Mouse (Mus musculus): ENCODE measurements at regions not wholly inside any gene's neighbourhood (a gene's known extent, or its start where the extent isn't known, plus 50 kb on each side); places are given as distances from the start of the nearest gene placed in this dataset.

- no peak for DNase-seq (ENCODE audit: low spot score)
Measured at GRCm38 (mm10) chr6:117237096-117237495, 68.8 kb downstream of the Cxcl12 start.

- no peak for DNase-seq (ENCODE audit: low spot score)
Measured at GRCm38 (mm10) chr6:117241206-117241605, 72.9 kb downstream of the Cxcl12 start.

- DNase-seq (ENCODE audit: low spot score) = no peak
Measured at GRCm38 (mm10) chr6:117245398-117245797, 77.1 kb downstream of the Cxcl12 start.

- DNase-seq (ENCODE audit: low spot score) = no peak
Measured at GRCm38 (mm10) chr6:117245849-117246248, 77.5 kb downstream of the Cxcl12 start.

- DNase-seq (ENCODE audit: low spot score) = peak; percentile 13
Measured at GRCm38 (mm10) chr6:117249230-117249921, 81.0 kb downstream of the Cxcl12 start.

- no peak for DNase-seq (ENCODE audit: low spot score)
Measured at GRCm38 (mm10) chr6:117250051-117250450, 81.7 kb downstream of the Cxcl12 start.

- DNase-seq (ENCODE audit: low spot score) = no peak
Measured at GRCm38 (mm10) chr6:117251383-117251925, 83.1 kb downstream of the Cxcl12 start.

GRCm38 (mm10) chr6:117252361-117252760, 84.0 kb downstream of the Cxcl12 start:
- DNase-seq (ENCODE audit: low spot score) = no peak

- DNase-seq (ENCODE audit: low spot score) = no peak
Measured at GRCm38 (mm10) chr6:117253036-117253435, 84.7 kb downstream of the Cxcl12 start.

GRCm38 (mm10) chr6:117253586-117254330, 85.4 kb downstream of the Cxcl12 start:
- DNase-seq (ENCODE audit: low spot score) = no peak

GRCm38 (mm10) chr6:117254620-117255228, 86.4 kb downstream of the Cxcl12 start:
- no peak for DNase-seq (ENCODE audit: low spot score)

GRCm38 (mm10) chr6:117255399-117256098, 87.2 kb downstream of the Cxcl12 start:
- DNase-seq (ENCODE audit: low spot score) = no peak

- DNase-seq (ENCODE audit: low spot score) = no peak
Measured at GRCm38 (mm10) chr6:117256099-117256471, 87.8 kb downstream of the Cxcl12 start.

GRCm38 (mm10) chr6:117257591-117257990, 89.3 kb downstream of the Cxcl12 start:
- DNase-seq (ENCODE audit: low spot score) = no peak

- no peak for DNase-seq (ENCODE audit: low spot score)
Measured at GRCm38 (mm10) chr6:117267906-117268305, 99.6 kb downstream of the Cxcl12 start.

- no peak for DNase-seq (ENCODE audit: low spot score)
Measured at GRCm38 (mm10) chr6:117268376-117268775, 100.0 kb downstream of the Cxcl12 start.

- DNase-seq (ENCODE audit: low spot score) = no peak
Measured at GRCm38 (mm10) chr6:117270261-117270660, 101.9 kb downstream of the Cxcl12 start.

- DNase-seq (ENCODE audit: low spot score) = peak; percentile 23
Measured at GRCm38 (mm10) chr6:117271562-117272226, 103.4 kb downstream of the Cxcl12 start.

GRCm38 (mm10) chr6:117272227-117272955, 104.1 kb downstream of the Cxcl12 start:
- peak; percentile 34 for DNase-seq (ENCODE audit: low spot score)

- no peak for DNase-seq (ENCODE audit: low spot score)
Measured at GRCm38 (mm10) chr6:117275915-117276314, 107.6 kb downstream of the Cxcl12 start.

- no peak for DNase-seq (ENCODE audit: low spot score)
Measured at GRCm38 (mm10) chr6:117276850-117277249, 108.5 kb downstream of the Cxcl12 start.
